Mouse (Mus musculus): ENCODE data around the gene Acta1. TPM values are rescaled to one million over a fixed set of nuclear protein-coding genes. Genes with fewer than 3 reads are reported as not detected.

Acta1 gene
- polyA plus RNA-seq, 1 experiment from 2014 or later: 0.48 TPM

- peaks cover 20% of the 10 kb centered on the region for H3K4me1 ChIP-seq (replicated peaks)
- no peak overlapping the region for H3K4me3 ChIP-seq
- no peak overlapping the region for H3K27ac ChIP-seq
- no peaks in the 10 kb centered on the region for H3K9me3 ChIP-seq
- WGBS: 86% methylated on average over 4 of the region's 4 CpGs
- H3K27me3 ChIP-seq (ENCODE audit: insufficient read depth, poor library complexity, severe bottlenecking): peaks cover 67% of the 10 kb centered on the region
- no peak for DNase-seq (ENCODE audit: low spot score)
- peaks cover 19% of the 10 kb centered on the region for H3K36me3 ChIP-seq
These were observed 679 bp upstream of the Acta1 start for GRCm38 (mm10) chr8:123895230-123895629.

GRCm38 (mm10) chr8:123893413-123893812, 1.1 kb downstream of the Acta1 start:
- Histone ChIP-seq H3K4me1 (replicated peaks) (peaks cover 20% of the 10 kb centered on the region), H3K4me3 (no peak overlapping the region), H3K36me3 (peaks cover under 1% of the 10 kb centered on the region), H3K9me3 (no peaks in the 10 kb centered on the region), H3K27me3 (ENCODE audit: insufficient read depth, poor library complexity, severe bottlenecking) (peaks cover 74% of the 10 kb centered on the region), H3K27ac (no peak overlapping the region)
- WGBS: 82% methylated on average over 11 of the region's 11 CpGs
- no peak for DNase-seq (ENCODE audit: low spot score)

- H3K4me1 ChIP-seq (replicated peaks): peaks cover 20% of the 10 kb centered on the region
- H3K27me3 ChIP-seq (ENCODE audit: insufficient read depth, poor library complexity, severe bottlenecking): peaks cover 74% of the 10 kb centered on the region
- H3K36me3 ChIP-seq: no peaks in the 10 kb centered on the region
- peak overlapping the region; percentile 50 for H3K4me3 ChIP-seq
- no peak overlapping the region for H3K27ac ChIP-seq
- no peaks in the 10 kb centered on the region for H3K9me3 ChIP-seq
- WGBS: 11% methylated on average over 30 of the region's 30 CpGs
- peak; percentile 18 for DNase-seq (ENCODE audit: low spot score)
These were observed 1.9 kb downstream of the Acta1 start for GRCm38 (mm10) chr8:123892586-123893155.

GRCm38 (mm10) chr8:123891883-123892585, 2.5 kb downstream of the Acta1 start:
- Histone ChIP-seq H3K9me3 (no peaks in the 10 kb centered on the region), H3K4me3 (peak overlapping the region; percentile 50), H3K27ac (0 out of 2 replicates have a peak overlapping the region, but pooled peaks have one; percentile 8), H3K4me1 (replicated peaks) (peaks cover 20% of the 10 kb centered on the region), H3K27me3 (ENCODE audit: insufficient read depth, poor library complexity, severe bottlenecking) (peaks cover 75% of the 10 kb centered on the region), H3K36me3 (no peaks in the 10 kb centered on the region)
- peak; percentile 23 for DNase-seq (ENCODE audit: low spot score)
- WGBS: 1% methylated on average over 49 of the region's 49 CpGs

GRCm38 (mm10) chr8:123891271-123891670, 3.3 kb downstream of the Acta1 start:
- Histone ChIP-seq H3K4me3 (peak overlapping the region; percentile 50), H3K27ac (no peak overlapping the region), H3K36me3 (no peaks in the 10 kb centered on the region), H3K27me3 (ENCODE audit: insufficient read depth, poor library complexity, severe bottlenecking) (peaks cover 72% of the 10 kb centered on the region), H3K4me1 (replicated peaks) (peaks cover 20% of the 10 kb centered on the region), H3K9me3 (no peaks in the 10 kb centered on the region)
- peak; percentile 71 for DNase-seq (ENCODE audit: low spot score)
- 1% methylated on average over 11 of the region's 11 CpGs for WGBS

- H3K9me3 ChIP-seq: no peaks in the 10 kb centered on the region
- WGBS: 68% methylated on average over 4 of the region's 4 CpGs
- peaks cover 70% of the 10 kb centered on the region for H3K27me3 ChIP-seq (ENCODE audit: insufficient read depth, poor library complexity, severe bottlenecking)
These were observed 4.8 kb downstream of the Acta1 start for GRCm38 (mm10) chr8:123889797-123890196.

GRCm38 (mm10) chr8:123887956-123888355, 6.6 kb downstream of the Acta1 start:
- H3K36me3 ChIP-seq: no peaks in the 10 kb centered on the region
- no peak overlapping the region for H3K4me3 ChIP-seq
- peaks cover 34% of the 10 kb centered on the region for H3K4me1 ChIP-seq (replicated peaks)
- H3K27ac ChIP-seq: no peak overlapping the region
- H3K27me3 ChIP-seq (ENCODE audit: insufficient read depth, poor library complexity, severe bottlenecking): peaks cover 68% of the 10 kb centered on the region
- 88% methylated on average over 2 of the region's 2 CpGs for WGBS
- DNase-seq (ENCODE audit: low spot score): no peak
- no peaks in the 10 kb centered on the region for H3K9me3 ChIP-seq

More at GRCm38 (mm10) chr8:123889797-123890196, 4.8 kb downstream of the Acta1 start:
- peak; percentile 5 for DNase-seq (ENCODE audit: low spot score)
- Histone ChIP-seq H3K27ac (no peak overlapping the region), H3K4me3 (no peak overlapping the region), H3K4me1 (replicated peaks) (peaks cover 25% of the 10 kb centered on the region), H3K36me3 (no peaks in the 10 kb centered on the region)

GRCm38 (mm10) chr8:123887163-123887562, 7.4 kb downstream of the Acta1 start:
- H3K4me3 ChIP-seq: no peak overlapping the region
- no peaks in the 10 kb centered on the region for H3K36me3 ChIP-seq
- H3K27ac ChIP-seq: no peak overlapping the region
- H3K9me3 ChIP-seq: no peaks in the 10 kb centered on the region
- no peak for DNase-seq (ENCODE audit: low spot score)
- 92% methylated on average over 4 of the region's 4 CpGs for WGBS
- peaks cover 26% of the 10 kb centered on the region for H3K4me1 ChIP-seq (replicated peaks)
- H3K27me3 ChIP-seq (ENCODE audit: insufficient read depth, poor library complexity, severe bottlenecking): peaks cover 60% of the 10 kb centered on the region

GRCm38 (mm10) chr8:123884721-123885565, 9.6 kb downstream of the Acta1 start:
- no peaks in the 10 kb centered on the region for H3K36me3 ChIP-seq
- H3K27me3 ChIP-seq (ENCODE audit: insufficient read depth, poor library complexity, severe bottlenecking): peaks cover 38% of the 10 kb centered on the region
- peak overlapping the region; percentile 21; the same call in 1 of the 2 replicates for H3K4me3 ChIP-seq
- peak overlapping the region; percentile 45; the same call in 1 of the 2 replicates for H3K27ac ChIP-seq
- DNase-seq (ENCODE audit: low spot score): peak; percentile 19
- 9% methylated on average over 14 of the region's 14 CpGs for WGBS
- peaks cover 18% of the 10 kb centered on the region for H3K4me1 ChIP-seq (replicated peaks)
- H3K9me3 ChIP-seq: no peaks in the 10 kb centered on the region

- peaks cover 23% of the 10 kb centered on the region for H3K4me1 ChIP-seq (replicated peaks)
- WGBS: 75% methylated on average over 4 of the region's 4 CpGs
- no peaks in the 10 kb centered on the region for H3K9me3 ChIP-seq
- DNase-seq (ENCODE audit: low spot score): no peak
- H3K4me3 ChIP-seq: no peak overlapping the region
- H3K27ac ChIP-seq: no peak overlapping the region
- no peaks in the 10 kb centered on the region for H3K36me3 ChIP-seq
- peaks cover 34% of the 10 kb centered on the region for H3K27me3 ChIP-seq (ENCODE audit: insufficient read depth, poor library complexity, severe bottlenecking)
These were observed 11.5 kb downstream of the Acta1 start for GRCm38 (mm10) chr8:123883094-123883493.

- Histone ChIP-seq H3K4me1 (replicated peaks) (peaks cover 26% of the 10 kb centered on the region), H3K4me3 (no peak overlapping the region), H3K9me3 (no peaks in the 10 kb centered on the region), H3K36me3 (no peaks in the 10 kb centered on the region), H3K27ac (no peak overlapping the region), H3K27me3 (ENCODE audit: insufficient read depth, poor library complexity, severe bottlenecking) (peaks cover 34% of the 10 kb centered on the region)
- WGBS: 89% methylated on average over 2 of the region's 2 CpGs
- no peak for DNase-seq (ENCODE audit: low spot score)
These were observed 12.1 kb downstream of the Acta1 start for GRCm38 (mm10) chr8:123882412-123882811.

GRCm38 (mm10) chr8:123880821-123881350, 13.7 kb downstream of the Acta1 start:
- Histone ChIP-seq H3K27me3 (ENCODE audit: insufficient read depth, poor library complexity, severe bottlenecking) (peaks cover 25% of the 10 kb centered on the region), H3K36me3 (no peaks in the 10 kb centered on the region), H3K4me1 (replicated peaks) (peaks cover 26% of the 10 kb centered on the region), H3K27ac (no peak overlapping the region), H3K9me3 (no peaks in the 10 kb centered on the region), H3K4me3 (no peak overlapping the region)
- no peak for DNase-seq (ENCODE audit: low spot score)
- 67% methylated on average over 4 of the region's 4 CpGs for WGBS
